In the genomic region with DNA sequence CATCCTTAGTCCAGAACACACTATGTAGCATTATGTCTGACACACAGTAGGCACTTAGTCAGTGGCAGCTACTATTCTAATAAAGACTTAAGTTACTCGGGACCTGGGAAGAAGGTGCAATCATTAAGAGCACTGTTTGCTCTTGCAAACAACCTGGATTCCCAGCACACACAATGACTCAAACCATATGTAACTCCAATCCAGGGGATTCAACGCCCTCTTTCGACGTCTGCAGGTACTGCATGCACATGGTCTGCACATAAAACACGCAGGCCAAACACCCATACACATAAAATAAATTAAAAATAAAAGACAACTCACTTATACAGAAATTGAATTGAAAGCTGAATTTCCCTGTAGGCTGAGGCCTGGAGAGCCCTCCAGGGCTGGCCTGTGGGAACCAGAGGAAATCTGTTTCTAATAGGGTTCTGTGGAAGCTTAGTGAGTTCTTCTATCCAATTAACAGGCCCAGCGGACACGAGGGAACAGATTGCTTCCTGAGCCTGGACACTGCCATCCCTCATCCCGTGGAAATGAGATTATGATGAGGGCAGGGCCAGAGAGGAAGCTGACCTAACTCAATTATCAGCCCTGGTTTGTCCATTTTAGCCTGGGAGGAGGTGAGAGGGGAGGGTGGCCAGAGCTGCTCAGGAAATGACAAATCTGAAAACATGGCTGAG, we compare ENCODE assay signal across 12 mouse cellular contexts.
DNase-seq lines count a peak whose midpoint lies in the region; ATAC-seq and TF ChIP-seq lines count a peak whose summit lies in the region.
"Had no signal": no experiment of that assay in that cellular context is flagged by ENCODE, and none has a peak within 500 bp of the region (broad histone marks: within the 10 kb centered on the region; RNA-seq: fewer than 3 reads in every experiment).

No protein-coding gene starts in this region.

- H3K27me3 ChIP-seq in kidney, adult 2 months (replicated peaks; ENCODE audit: control insufficient read depth, insufficient read depth, low read length): no peaks in the 10 kb centered on the region
- no peaks in the 10 kb centered on the region for H3K27me3 ChIP-seq in embryonic facial prominence, embryonic 14.5 days (replicated peaks; ENCODE audit: control insufficient read depth, insufficient read depth, low read length)
- H3K27me3 ChIP-seq in lung, postnatal 0 days (replicated peaks; ENCODE audit: insufficient read depth, low read length): no peaks in the 10 kb centered on the region
- H3K27me3 ChIP-seq: lung, embryonic 15.5 days had no signal

- in situ Hi-C loops in ES-E14 (cut with MboI; ENCODE audit: low sequenced_read_pairs in 2 of 2, unreplicated experiment in 2 of 2): no loop called here

- 0 out of 2 replicates have a peak, but pooled peaks have one; percentile 6 for TF ChIP-seq CTCF in kidney, adult 2 months (conservative IDR thresholded peaks at IDR 0.05; ENCODE audit: insufficient read depth, insufficient read length, low read depth, low read length)
- TF ChIP-seq CTCF in lung, postnatal 0 days (IDR thresholded peaks at IDR 0.05): peak; percentile 40

- no peak overlapping the region for H3K9ac ChIP-seq in ES-E14 (ENCODE audit: insufficient read depth, low read depth, low read length, poor library complexity, severe bottlenecking)
- no peak overlapping the region for H3K9ac ChIP-seq in embryonic facial prominence, embryonic 14.5 days (ENCODE audit: low read depth, low read length)
- H3K9ac ChIP-seq in lung, postnatal 0 days (replicated peaks; ENCODE audit: low read depth): no peak overlapping the region
- H3K9ac ChIP-seq: lung, embryonic 15.5 days had no signal

- peak; percentile 49 for DNase-seq in kidney, adult 2 months
- no peak for DNase-seq in kidney, adult 8-10 months
- no peak for DNase-seq in ES-E14 (ENCODE audit: low read depth, low spot score)
- DNase-seq in embryonic facial prominence, embryonic 14.5 days (ENCODE audit: low spot score): no peak
- DNase-seq in lung, postnatal 0 days (ENCODE audit: low spot score): peak; percentile 51
- DNase-seq in c-Kit-positive CD71-positive TER-119-positive erythroid progenitor cells, embryonic 14.5 days (ENCODE audit: low spot score): no peak
- no peak for DNase-seq in testis, postnatal 14 days (ENCODE audit: low spot score)
- no peak for DNase-seq in spleen, postnatal 4 days (ENCODE audit: low spot score in 2 of 2)
- DNase-seq: cerebellum, adult 9-10 months; gastrocnemius, postnatal 25 days had no signal

- WGBS in kidney, adult 2 months: 64% methylated on average over 8 of the region's 8 CpGs
- WGBS in embryonic facial prominence, embryonic 14.5 days: 57% methylated on average over 8 of the region's 8 CpGs
- WGBS in lung, postnatal 0 days: 63% methylated on average over 8 of the region's 8 CpGs

- no peak for TF ChIP-seq POLR2A in kidney, adult 2 months (IDR thresholded peaks at IDR 0.05; ENCODE audit: low read depth, low read length)

- peak; percentile 71 for TF ChIP-seq EP300 in lung, postnatal 0 days (IDR thresholded peaks at IDR 0.05)

- no peak overlapping the region for H3K4me2 ChIP-seq in embryonic facial prominence, embryonic 14.5 days (ENCODE audit: low read depth, low read length)
- no peak overlapping the region for H3K4me2 ChIP-seq in lung, postnatal 0 days (replicated peaks; ENCODE audit: low read depth, low read length)
- H3K4me2 ChIP-seq: lung, embryonic 15.5 days had no signal

- no peaks in the 10 kb centered on the region for H3K9me3 ChIP-seq in ES-E14 (ENCODE audit: control insufficient read depth, insufficient read depth, low read depth, low read length)
- H3K9me3 ChIP-seq in embryonic facial prominence, embryonic 14.5 days (ENCODE audit: control insufficient read depth, low read length): no peaks in the 10 kb centered on the region
- no peaks in the 10 kb centered on the region for H3K9me3 ChIP-seq in lung, postnatal 0 days (ENCODE audit: low read length)
- H3K9me3 ChIP-seq: lung, embryonic 15.5 days had no signal

- peaks cover 17% of the 10 kb centered on the region; the same call in 1 of the 2 replicates for H3K4me1 ChIP-seq in kidney, adult 2 months (ENCODE audit: control insufficient read depth, insufficient read depth, low read length)
- peaks cover 2 to 8% of the 10 kb centered on the region in 2 experiments; a peak in 3 of 4 replicates for H3K4me1 ChIP-seq in ES-E14 (ENCODE audit: control insufficient read depth in 2 of 2, insufficient read depth in 2 of 2, low read length in 2 of 2, poor library complexity in 1 of 2)
- peaks cover 4% of the 10 kb centered on the region; the same call in 1 of the 2 replicates for H3K4me1 ChIP-seq in embryonic facial prominence, embryonic 14.5 days (ENCODE audit: control insufficient read depth, insufficient read depth, low read length)
- peaks cover 3% of the 10 kb centered on the region; the same call in 1 of the 2 replicates for H3K4me1 ChIP-seq in lung, postnatal 0 days (ENCODE audit: insufficient read depth, low read depth, low read length)

- peak; percentile 15; the same call in 1 of the 2 replicates for ATAC-seq in embryonic facial prominence, embryonic 14.5 days (ENCODE audit: low read depth)
- peak; percentile 64 for ATAC-seq in lung, postnatal 0 days
- ATAC-seq: inflammation-experienced regulatory T-cells, adult 6 months had no signal

- no peak overlapping the region for H3K27ac ChIP-seq in kidney, adult 2 months (ENCODE audit: insufficient read depth, low read depth, low read length)
- no peak overlapping the region for H3K27ac ChIP-seq in ES-E14 (ENCODE audit: insufficient read depth, low read depth, low read length, poor library complexity, severe bottlenecking)
- H3K27ac ChIP-seq in embryonic facial prominence, embryonic 14.5 days (replicated peaks; ENCODE audit: low read depth, low read length): no peak overlapping the region
- no peak overlapping the region for H3K27ac ChIP-seq in lung, postnatal 0 days (ENCODE audit: low read length)
- H3K27ac ChIP-seq: lung, embryonic 15.5 days had no signal

- no peaks in the 10 kb centered on the region for H3K36me3 ChIP-seq in kidney, adult 2 months (ENCODE audit: control insufficient read depth, insufficient read depth, low read length)
- no peaks in the 10 kb centered on the region for H3K36me3 ChIP-seq in ES-E14 (ENCODE audit: control insufficient read depth, insufficient read depth, low read length, poor library complexity, severe bottlenecking)
- H3K36me3 ChIP-seq in embryonic facial prominence, embryonic 14.5 days (ENCODE audit: control insufficient read depth, insufficient read depth, low read length): no peaks in the 10 kb centered on the region
- no peaks in the 10 kb centered on the region for H3K36me3 ChIP-seq in lung, postnatal 0 days (ENCODE audit: insufficient read depth, low read length)
- H3K36me3 ChIP-seq: lung, embryonic 15.5 days had no signal

- H3K4me3 ChIP-seq in kidney, adult 2 months (ENCODE audit: insufficient read depth, low read depth, low read length): no peak overlapping the region
- H3K4me3 ChIP-seq in ES-E14 (ENCODE audit: insufficient read depth in 1 of 2, low read depth in 1 of 2, low read length in 2 of 2, poor library complexity in 1 of 2, severe bottlenecking in 1 of 2): no peak overlapping the region
- H3K4me3 ChIP-seq in embryonic facial prominence, embryonic 14.5 days (ENCODE audit: low read depth, low read length): no peak overlapping the region
- no peak overlapping the region for H3K4me3 ChIP-seq in lung, postnatal 0 days (ENCODE audit: low read depth, low read length)
- H3K4me3 ChIP-seq: lung, embryonic 15.5 days had no signal

TF ChIP-seq in ES-E14, 5 proteins besides CTCF, POLR2A, EP300 and RAD21:
- TF ChIP-seq HCFC1 (IDR thresholded peaks at IDR 0.05; ENCODE audit: borderline replicate concordance, insufficient read depth, low read length) (no peak), MAFK (IDR thresholded peaks at IDR 0.05; ENCODE audit: insufficient read depth, low read depth, low read length) (no peak), CHD2 (IDR thresholded peaks at IDR 0.05; ENCODE audit: low read depth, low read length) (no peak), ZNF384 (IDR thresholded peaks at IDR 0.05; ENCODE audit: low read depth, low read length) (no peak), ZC3H11A (IDR thresholded peaks at IDR 0.05; ENCODE audit: borderline replicate concordance, low read depth, low read length) (peak; percentile 19; the same call in 1 of the 2 replicates)

Comparison
In these comparisons a context has a peak if more than half of its experiments do, and no peak if none do; other contexts are left out.
1. DNase-seq: peak in kidney, adult 2 months (single experiment) and lung, postnatal 0 days (single experiment); none in kidney, adult 8-10 months (0 of 2), ES-E14 (single experiment), embryonic facial prominence, embryonic 14.5 days (single experiment), c-Kit-positive CD71-positive TER-119-positive erythroid progenitor cells, embryonic 14.5 days (single experiment), testis, postnatal 14 days (single experiment) and spleen, postnatal 4 days (0 of 2).